Mouse (Mus musculus): Measurements from ENCODE around the gene Rere. TPM values are rescaled to one million over a fixed set of nuclear protein-coding genes. Genes with fewer than 3 reads are reported as not detected.
A peak's percentile ranks its signal among the peaks of the same experiment; 100 is the strongest.

The Rere gene
- total and polyA plus RNA-seq, 3 experiments = 3.1 to 36.5 (median 8.7) TPM

DNA sequence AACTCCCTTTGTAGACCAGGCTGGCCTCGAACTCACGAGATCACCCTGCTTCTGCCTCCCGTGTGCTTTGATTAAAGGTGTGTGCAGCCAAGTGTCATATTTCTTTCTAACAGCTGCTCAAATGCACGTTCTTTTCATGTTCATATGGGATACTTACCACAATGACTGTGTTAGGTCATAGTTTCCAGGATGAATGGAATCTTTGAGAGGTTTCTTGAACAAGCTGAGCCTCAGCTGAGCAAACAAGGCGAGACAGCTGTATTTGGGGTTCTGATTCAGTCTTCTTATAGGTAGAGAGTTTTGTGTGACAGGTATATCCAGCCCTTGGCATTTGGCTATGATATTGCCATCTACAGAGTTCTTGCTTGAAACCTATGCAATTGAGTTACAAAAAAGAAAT is 179.0 kb downstream of the Rere start (continued):
- no peak for TF ChIP-seq HCFC1 (IDR thresholded peaks at IDR 0.05; ENCODE audit: low read depth, low read length)
- no peak for TF ChIP-seq MAFK (IDR thresholded peaks at IDR 0.05; ENCODE audit: insufficient replicate concordance, low read length)
- no peak for TF ChIP-seq E2F4 (IDR thresholded peaks at IDR 0.05; ENCODE audit: insufficient replicate concordance, low read depth, low read length)
- peak; percentile 43 for TF ChIP-seq SIN3A (IDR thresholded peaks at IDR 0.05; ENCODE audit: low read length)
- no peak for TF ChIP-seq MYC (IDR thresholded peaks at IDR 0.05; ENCODE audit: low read depth, low read length)
- no peak for TF ChIP-seq ELF1 (IDR thresholded peaks at IDR 0.05; ENCODE audit: low read depth, low read length)
- TF ChIP-seq EP300 (IDR thresholded peaks at IDR 0.05; ENCODE audit: low read length) = peak; percentile 75
- no peak for TF ChIP-seq POLR2AphosphoS2 (IDR thresholded peaks at IDR 0.05; ENCODE audit: low read depth, low read length)
- no peak for TF ChIP-seq PAX5 (IDR thresholded peaks at IDR 0.05; ENCODE audit: low read length)
- no peak for TF ChIP-seq RAD21 (IDR thresholded peaks at IDR 0.05; ENCODE audit: low read depth, low read length)
- no peak for TF ChIP-seq NRF1 (IDR thresholded peaks at IDR 0.05; ENCODE audit: low read depth, low read length)

DNA sequence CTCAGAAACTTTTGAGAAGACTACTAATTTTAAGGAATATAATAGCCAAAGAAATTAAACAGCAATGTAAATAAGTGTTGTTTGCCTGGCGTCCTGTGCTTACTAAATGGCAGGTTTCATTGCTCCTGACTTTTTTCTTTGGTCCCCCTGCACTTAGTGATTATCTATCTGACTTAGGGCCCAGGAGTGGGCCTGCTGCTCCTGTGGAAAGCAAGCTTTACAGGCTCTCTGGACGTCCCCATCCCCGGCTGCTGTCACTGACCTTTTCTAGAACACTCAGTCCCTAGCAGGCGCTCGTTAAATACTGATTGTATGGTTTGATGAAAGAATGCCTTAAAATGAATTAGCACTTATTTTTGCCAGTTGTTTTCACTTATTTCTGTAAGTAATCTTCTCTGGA is 179.6 kb downstream of the Rere start:
- in situ Hi-C loops (cut with MboI; ENCODE audit: low pct_ligation_motif_present, low pct_unique_long_range_greater_than_20kb, low sequenced_read_pairs) (loop anchor here (10.0 kb wide), 1 partner anchor 196 kb away; no protein-coding TSS in a partner anchor), dilution Hi-C loops (cut with MboI; ENCODE audit: extremely low pct_ligation_motif_present, extremely low pct_unique_long_range_greater_than_20kb, low sequenced_read_pairs) (no loop called here)
- no peak overlapping the region for H3K9ac ChIP-seq (ENCODE audit: insufficient read depth, low read depth)
- H3K4me1 ChIP-seq (ENCODE audit: control insufficient read depth in 1 of 2, insufficient read depth in 2 of 2) = peaks cover 15 to 77% of the 10 kb centered on the region in 2 experiments
- no peak overlapping the region for H3K4me3 ChIP-seq (replicated peaks in 1 of 3; ENCODE audit: low read depth in 2 of 3, low read length in 2 of 3, poor library complexity in 1 of 3)
- peaks cover 0 to 15% of the 10 kb centered on the region in 2 experiments for H3K36me3 ChIP-seq (replicated peaks in 1 of 2; ENCODE audit: control insufficient read depth in 1 of 2, insufficient read depth in 1 of 2, low read length in 1 of 2)
- TF ChIP-seq ETS1 (conservative IDR thresholded peaks at IDR 0.05; ENCODE audit: low read depth, low read length) (no peak), JUN (IDR thresholded peaks at IDR 0.05; ENCODE audit: insufficient read depth, low read depth, low read length) (no peak), MYC (IDR thresholded peaks at IDR 0.05; ENCODE audit: low read depth, low read length) (no peak), POLR2A (IDR thresholded peaks at IDR 0.05; ENCODE audit: low read depth, low read length) (no peak), ZKSCAN1 (IDR thresholded peaks at IDR 0.05; ENCODE audit: borderline replicate concordance, low read depth, low read length) (no peak), SMC3 (IDR thresholded peaks at IDR 0.05; ENCODE audit: low read depth, low read length) (no peak)
- H3K4me2 ChIP-seq (ENCODE audit: insufficient read depth, low read depth, poor library complexity, severe bottlenecking) = no peak overlapping the region
- H3K27ac ChIP-seq (ENCODE audit: insufficient read depth, low read depth) = no peak overlapping the region
- no peak for DNase-seq (ENCODE audit: extremely low read depth)
- no peaks in the 10 kb centered on the region for H3K79me2 ChIP-seq (replicated peaks; ENCODE audit: control insufficient read depth, extremely low read depth, insufficient read depth, poor library complexity, severe bottlenecking)
- no peaks in the 10 kb centered on the region for H3K9me3 ChIP-seq (replicated peaks; ENCODE audit: low read length)
- H3K27me3 ChIP-seq (replicated peaks) = no peaks in the 10 kb centered on the region

DNA sequence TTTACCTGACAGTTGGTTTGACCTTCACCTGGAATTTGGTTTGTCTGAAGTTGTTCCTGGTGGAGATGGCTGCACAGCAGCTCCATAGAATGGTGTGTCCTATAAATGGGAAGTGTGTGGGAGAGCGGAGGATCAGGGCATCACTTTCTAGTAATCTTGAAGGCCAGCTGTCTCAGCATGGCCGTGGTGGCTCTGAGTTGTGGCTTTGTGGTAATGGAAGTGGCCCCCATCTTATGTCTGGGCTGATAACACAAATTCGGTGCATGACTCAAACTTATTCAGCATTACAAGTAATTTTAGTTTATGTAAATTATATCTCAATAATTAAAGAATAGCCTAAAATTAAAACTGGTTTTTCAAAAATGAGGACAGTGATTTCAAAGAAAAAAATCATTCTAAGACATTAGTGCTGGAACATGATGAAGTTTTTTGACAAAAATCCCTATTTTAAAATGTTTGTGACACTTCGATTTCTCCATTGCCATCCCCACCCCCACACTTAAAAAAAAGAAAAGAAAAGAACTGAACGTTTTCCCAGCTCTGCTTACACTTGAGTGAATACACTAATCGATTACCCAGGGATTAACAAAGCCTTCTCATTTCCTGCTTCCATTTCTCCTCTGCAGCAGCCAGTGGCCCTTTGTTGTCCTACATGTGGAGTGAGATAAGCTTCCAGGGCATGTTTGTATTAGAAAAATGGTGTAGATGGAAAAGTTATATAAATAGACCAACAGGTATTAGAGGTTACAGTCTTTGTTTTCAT is 180.2 kb downstream of the Rere start:
- no peak overlapping the region for H3K9ac ChIP-seq (ENCODE audit: insufficient read depth, low read depth)
- H3K4me3 ChIP-seq (replicated peaks in 1 of 3; ENCODE audit: low read depth in 2 of 3, low read length in 2 of 3, poor library complexity in 1 of 3) = no peak overlapping the region
- H3K27ac ChIP-seq (ENCODE audit: insufficient read depth, low read depth) = no peak overlapping the region
- in situ Hi-C loops (cut with MboI; ENCODE audit: low pct_ligation_motif_present, low pct_unique_long_range_greater_than_20kb, low sequenced_read_pairs) = loop anchor here (10.0 kb wide), 1 partner anchor 197 kb away; no protein-coding TSS in a partner anchor
- H3K9me3 ChIP-seq (replicated peaks; ENCODE audit: low read length) = no peaks in the 10 kb centered on the region
- H3K4me2 ChIP-seq (ENCODE audit: insufficient read depth, low read depth, poor library complexity, severe bottlenecking) = no peak overlapping the region
- H3K4me1 ChIP-seq (ENCODE audit: control insufficient read depth in 1 of 2, insufficient read depth in 2 of 2) = peaks cover 15 to 77% of the 10 kb centered on the region in 2 experiments
- peak; percentile 28; the same call in 1 of the 2 replicates for TF ChIP-seq ZNF384 (IDR thresholded peaks at IDR 0.05; ENCODE audit: low read depth, low read length)
- 0 out of 2 replicates have a peak, but pooled peaks have one; percentile 10 for TF ChIP-seq MEF2A (IDR thresholded peaks at IDR 0.05; ENCODE audit: borderline replicate concordance, low read depth, low read length)
- no peak for TF ChIP-seq JUN (IDR thresholded peaks at IDR 0.05; ENCODE audit: insufficient read depth, low read depth, low read length)
- no peak for TF ChIP-seq TBP (conservative IDR thresholded peaks at IDR 0.05; ENCODE audit: low read depth, low read length)
- no peak for TF ChIP-seq RCOR1 (conservative IDR thresholded peaks at IDR 0.05; ENCODE audit: low read depth, low read length)
- no peak for TF ChIP-seq CTCF (conservative IDR thresholded peaks at IDR 0.05 in 1 of 2, IDR thresholded peaks at IDR 0.05 in 1 of 2; ENCODE audit: low read depth in 2 of 2, low read length in 2 of 2)
- no peak for TF ChIP-seq EP300 (IDR thresholded peaks at IDR 0.05; ENCODE audit: low read length)
- TF ChIP-seq MAZ (IDR thresholded peaks at IDR 0.05; ENCODE audit: low read depth, low read length) = no peak
- no peak for TF ChIP-seq NELFE (IDR thresholded peaks at IDR 0.05; ENCODE audit: low read depth, low read length)
- no peak for TF ChIP-seq CHD2 (IDR thresholded peaks at IDR 0.05; ENCODE audit: low read length)
- TF ChIP-seq ZC3H11A (IDR thresholded peaks at IDR 0.05; ENCODE audit: low read depth, low read length) = no peak
- H3K27me3 ChIP-seq (replicated peaks) = no peaks in the 10 kb centered on the region
- peaks cover 5% of the 10 kb centered on the region for H3K79me2 ChIP-seq (replicated peaks; ENCODE audit: control insufficient read depth, extremely low read depth, insufficient read depth, poor library complexity, severe bottlenecking)
- DNase-seq (ENCODE audit: extremely low read depth) = no peak
- H3K36me3 ChIP-seq (replicated peaks in 1 of 2; ENCODE audit: control insufficient read depth in 1 of 2, insufficient read depth in 1 of 2, low read length in 1 of 2) = peaks cover 0 to 13% of the 10 kb centered on the region in 2 experiments
- dilution Hi-C loops (cut with MboI; ENCODE audit: extremely low pct_ligation_motif_present, extremely low pct_unique_long_range_greater_than_20kb, low sequenced_read_pairs) = no loop called here

Data from CH12.LX (cell line).